Mouse (Mus musculus) splenic B cell, adult 2 months (primary cell): ENCODE data around the gene Ttc9b.

Experiments
- DNase-seq: peaks from one replicate; pipeline ENCODE4 v3.0.0-alpha.2; 2011; ENCODE audit warnings: low read depth, low spot score
- H3K27me3 ChIP-seq: 2 replicates; pipeline ENCODE4 v1.6.1; 2012; ENCODE audit warnings: mild to moderate bottlenecking, low read length, moderate library complexity, mixed read lengths; ENCODE audit not compliant: control insufficient read depth, poor library complexity, insufficient read depth, severe bottlenecking
- H3K36me3 ChIP-seq: 2 replicates; pipeline ENCODE4 v1.6.1; 2012; ENCODE audit warnings: mild to moderate bottlenecking, low read length, moderate library complexity, mixed read lengths; ENCODE audit not compliant: control insufficient read depth, poor library complexity, insufficient read depth, severe bottlenecking

Gene Ttc9b

GRCm38 (mm10) chr7:27655545-27655944 is 1.8 kb downstream of the Ttc9b start:
- DNase-seq, result no peak
- Histone ChIP-seq H3K36me3 (no peaks in the 10 kb centered on the region), H3K27me3 (no peaks in the 10 kb centered on the region; the same call in none of the 2 replicates)

- Histone ChIP-seq H3K36me3 (no peaks in the 10 kb centered on the region; the same call in 1 of the 2 replicates), H3K27me3 (no peaks in the 10 kb centered on the region; the same call in none of the 2 replicates)
- DNase-seq, result no peak
These were observed 2.9 kb downstream of the Ttc9b start for GRCm38 (mm10) chr7:27656600-27656999.

GRCm38 (mm10) chr7:27657824-27658395 is 4.2 kb downstream of the Ttc9b start:
- DNase-seq, result no peak
- Histone ChIP-seq H3K36me3 (no peaks in the 10 kb centered on the region; the same call in 1 of the 2 replicates), H3K27me3 (no peaks in the 10 kb centered on the region; the same call in none of the 2 replicates)

GRCm38 (mm10) chr7:27658712-27659663 is 5.3 kb downstream of the Ttc9b start:
- no peak for DNase-seq
- no peaks in the 10 kb centered on the region; the same call in none of the 2 replicates for H3K27me3 ChIP-seq
- H3K36me3 ChIP-seq, result no peaks in the 10 kb centered on the region; the same call in 1 of the 2 replicates

DNA sequence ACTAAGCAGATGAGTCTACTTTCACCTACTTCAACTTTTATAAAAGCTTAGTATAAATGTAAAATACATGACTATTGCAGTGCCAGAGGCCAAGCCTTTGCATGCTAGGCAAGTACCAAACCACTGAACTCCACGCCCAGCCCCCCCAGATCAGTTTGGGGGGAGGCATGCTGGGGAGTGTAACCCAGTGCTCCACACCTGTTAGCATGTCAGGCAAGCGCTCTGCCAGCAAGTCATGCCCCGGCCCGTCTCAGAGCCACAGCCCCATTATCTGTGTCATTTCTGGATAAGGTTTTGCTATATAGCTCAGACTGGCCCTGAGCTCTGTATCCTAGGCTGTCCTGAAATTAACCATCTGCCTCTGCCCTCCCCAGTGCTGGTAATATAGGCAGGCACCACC is 8.3 kb downstream of the Ttc9b start:
- no peak for DNase-seq
- H3K27me3 ChIP-seq, result no peaks in the 10 kb centered on the region
- H3K36me3 ChIP-seq, result no peaks in the 10 kb centered on the region; the same call in 1 of the 2 replicates

- no peak for DNase-seq
- H3K36me3 ChIP-seq, result no peaks in the 10 kb centered on the region
- H3K27me3 ChIP-seq, result no peaks in the 10 kb centered on the region
These were observed 19.4 kb downstream of the Ttc9b start for GRCm38 (mm10) chr7:27673064-27673574.

DNA sequence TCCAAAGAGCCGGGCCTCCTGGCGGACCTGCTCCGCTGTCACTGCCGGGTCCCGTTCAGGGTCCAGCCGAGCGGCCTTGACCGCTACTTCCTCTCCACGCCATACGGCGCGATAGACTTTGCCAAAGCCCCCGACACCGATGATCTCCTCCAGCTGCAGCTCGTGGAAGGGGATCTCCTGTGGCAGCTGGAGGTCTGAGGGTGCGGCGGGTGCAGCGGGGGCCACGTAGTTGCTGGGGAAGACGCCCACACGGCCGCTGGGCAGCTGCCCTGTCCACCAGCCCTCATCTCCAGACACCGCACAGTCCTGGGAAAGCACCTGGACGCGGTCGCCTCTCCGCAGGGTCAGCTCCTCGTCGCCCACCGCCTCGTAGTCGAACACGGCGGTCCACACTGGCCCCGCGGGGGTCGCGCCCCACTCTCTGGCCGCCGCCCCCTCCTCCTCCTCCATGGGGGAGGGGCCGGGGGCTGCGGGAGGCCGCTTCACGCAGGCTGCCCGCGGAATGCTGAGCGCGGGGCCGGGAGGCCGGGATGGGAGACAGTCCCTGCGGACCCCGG is 19.9 kb downstream of the Ttc9b start:
- no peak for DNase-seq
- Histone ChIP-seq H3K27me3 (no peaks in the 10 kb centered on the region), H3K36me3 (no peaks in the 10 kb centered on the region)

DNA sequence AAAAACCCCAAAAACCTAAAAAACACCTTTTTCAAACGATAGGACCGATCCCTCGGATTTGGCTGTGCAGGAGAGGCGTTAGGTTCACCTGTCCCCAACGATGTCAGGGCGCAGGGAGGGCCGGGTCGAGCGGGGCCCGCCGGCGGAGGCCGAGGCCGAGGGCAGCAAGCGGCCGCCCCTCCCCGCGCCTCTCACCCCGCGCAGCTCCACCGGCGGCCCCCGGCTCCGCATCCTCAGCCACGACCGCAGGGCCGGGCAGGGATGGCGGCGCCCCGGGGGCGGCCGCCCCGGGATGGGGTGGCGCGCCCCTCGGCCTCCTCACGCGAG is 20.4 kb downstream of the Ttc9b start:
- DNase-seq, result no peak

DNA sequence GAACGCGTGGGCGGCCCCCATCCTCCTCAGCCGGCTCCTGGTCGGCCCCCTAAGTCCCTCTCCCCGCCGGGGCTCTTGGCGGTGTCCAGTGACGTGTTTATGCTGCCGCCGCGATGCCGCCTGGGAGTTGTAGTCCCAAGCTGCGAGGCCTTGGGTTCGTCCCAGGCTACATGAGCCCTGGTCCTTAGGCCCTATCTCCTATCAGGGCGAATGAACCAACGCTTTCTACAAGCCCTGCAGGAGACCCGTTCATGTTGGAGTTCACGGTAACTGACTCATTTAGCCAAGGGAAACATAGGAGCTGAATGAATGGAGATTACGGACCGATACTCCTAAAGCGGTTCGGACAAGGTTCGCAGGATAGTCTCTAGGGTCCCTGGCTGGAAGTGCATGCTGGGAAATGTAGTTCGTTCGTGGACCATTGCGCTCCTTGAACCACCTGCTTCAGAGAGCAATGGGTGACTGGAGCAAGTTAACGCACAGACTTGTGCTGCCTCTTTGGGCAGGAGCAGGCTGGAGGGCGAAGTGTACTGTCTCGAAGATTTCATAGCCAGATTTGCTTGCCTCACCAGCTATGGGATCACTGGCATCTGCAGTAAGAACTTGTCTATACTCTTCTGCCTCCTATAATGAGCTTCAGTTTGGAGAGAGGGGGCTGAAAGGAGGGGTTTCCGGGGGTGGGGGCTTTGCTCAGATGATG is 21.0 kb downstream of the Ttc9b start, which contains the start of gene Map3k10:
Gene Map3k10 (minus strand): TSS at position 77 of the 700 bp plus-strand sequence.
- Histone ChIP-seq H3K27me3 (no peaks in the 10 kb centered on the region), H3K36me3 (no peaks in the 10 kb centered on the region)
- DNase-seq, result peak; percentile 94

More for the DNA sequence above, 20.4 kb downstream of the Ttc9b start:
- Histone ChIP-seq H3K27me3 (no peaks in the 10 kb centered on the region), H3K36me3 (no peaks in the 10 kb centered on the region)

DNA sequence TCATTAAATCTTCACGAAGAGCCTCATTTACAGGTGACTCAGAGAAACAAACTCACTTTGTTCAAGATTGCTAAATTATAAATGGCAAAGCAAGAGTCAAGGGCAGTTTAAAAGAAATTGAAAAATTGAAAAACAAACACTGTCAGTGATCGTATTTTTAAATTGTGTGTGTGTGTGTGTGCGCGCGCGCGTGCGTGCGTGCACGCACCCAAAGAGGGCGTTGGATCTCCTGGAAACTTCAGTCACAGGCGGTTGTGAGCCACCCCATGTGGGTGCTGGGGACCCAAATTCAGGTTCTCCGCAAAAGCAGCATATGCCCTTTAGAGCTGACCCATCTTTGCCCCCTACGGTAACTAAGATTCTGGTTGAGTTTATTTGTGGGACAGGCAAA is 21.5 kb downstream of the Ttc9b start:
- no peaks in the 10 kb centered on the region for H3K27me3 ChIP-seq
- H3K36me3 ChIP-seq, result no peaks in the 10 kb centered on the region
- DNase-seq, result no peak

DNA sequence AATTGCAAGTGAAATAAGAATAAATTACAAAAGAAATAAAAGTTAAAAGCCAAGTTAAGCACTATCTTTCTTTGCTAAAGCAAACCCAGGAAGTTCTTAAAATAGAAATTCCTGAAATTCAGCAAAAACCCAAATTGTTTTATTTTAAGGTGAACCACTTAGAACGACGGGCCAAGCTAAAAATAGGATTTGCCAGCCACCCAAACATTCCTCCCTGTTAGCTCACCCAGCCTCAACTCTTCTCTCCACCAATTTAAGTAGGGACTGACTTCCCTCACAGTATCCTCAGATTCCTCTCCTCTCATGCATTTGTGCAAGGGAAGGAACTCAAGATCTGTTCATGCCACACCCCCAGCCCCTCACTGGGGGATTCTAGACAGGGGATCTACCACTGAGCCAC is 29.5 kb downstream of the Ttc9b start:
- no peaks in the 10 kb centered on the region for H3K36me3 ChIP-seq
- no peaks in the 10 kb centered on the region for H3K27me3 ChIP-seq
- no peak for DNase-seq

GRCm38 (mm10) chr7:27685220-27685619 is 31.5 kb downstream of the Ttc9b start:
- Histone ChIP-seq H3K36me3 (no peaks in the 10 kb centered on the region), H3K27me3 (no peaks in the 10 kb centered on the region)
- DNase-seq, result no peak

GRCm38 (mm10) chr7:27685681-27686080 is 32.0 kb downstream of the Ttc9b start:
- Histone ChIP-seq H3K36me3 (no peaks in the 10 kb centered on the region), H3K27me3 (no peaks in the 10 kb centered on the region)
- DNase-seq, result peak; percentile 65

GRCm38 (mm10) chr7:27687043-27687442 is 33.3 kb downstream of the Ttc9b start:
- no peaks in the 10 kb centered on the region for H3K36me3 ChIP-seq
- DNase-seq, result no peak
- H3K27me3 ChIP-seq, result no peaks in the 10 kb centered on the region
